Mouse (Mus musculus) layer of hippocampus, adult 9-11 months (tissue): ENCODE results near the gene Htr6.

Source experiments
- DNase-seq: peaks from one replicate; pipeline ENCODE4 v3.0.0; 2022

Htr6 gene

GRCm38 (mm10) chr4:139075041-139075711 lies at the start of gene Htr6:
Gene Htr6, minus strand, starts transcription at chr4:139075570.
- no peak for DNase-seq

- no peak for DNase-seq
These were observed 49.6 kb upstream of the Htr6 start for GRCm38 (mm10) chr4:139124940-139125339.

- no peak for DNase-seq
These were observed 47.2 kb upstream of the Htr6 start for GRCm38 (mm10) chr4:139122557-139122956.

- DNase-seq: no peak
These were observed 45.6 kb upstream of the Htr6 start for GRCm38 (mm10) chr4:139120998-139121397.

- DNase-seq: no peak
These were observed 45.0 kb upstream of the Htr6 start for GRCm38 (mm10) chr4:139120281-139120814.

- DNase-seq: no peak
These were observed 41.1 kb upstream of the Htr6 start for GRCm38 (mm10) chr4:139116356-139117063.

- no peak for DNase-seq
These were observed 40.4 kb upstream of the Htr6 start for GRCm38 (mm10) chr4:139115721-139116120.

GRCm38 (mm10) chr4:139112482-139112881 lies 37.1 kb upstream of the Htr6 start:
- DNase-seq: no peak

GRCm38 (mm10) chr4:139111421-139111820 lies 36.1 kb upstream of the Htr6 start:
- no peak for DNase-seq

- DNase-seq: no peak
These were observed 35.5 kb upstream of the Htr6 start for GRCm38 (mm10) chr4:139110858-139111257.

- DNase-seq: no peak
These were observed 30.1 kb upstream of the Htr6 start for GRCm38 (mm10) chr4:139105453-139105852.

- no peak for DNase-seq
These were observed 26.2 kb upstream of the Htr6 start for GRCm38 (mm10) chr4:139101546-139101945.

GRCm38 (mm10) chr4:139100326-139100725 lies 25.0 kb upstream of the Htr6 start:
- no peak for DNase-seq

- no peak for DNase-seq
These were observed 20.8 kb upstream of the Htr6 start for GRCm38 (mm10) chr4:139096201-139096600.

GRCm38 (mm10) chr4:139095406-139095805 lies 20.0 kb upstream of the Htr6 start:
- DNase-seq: no peak

GRCm38 (mm10) chr4:139093196-139093530 lies 17.8 kb upstream of the Htr6 start:
- DNase-seq: no peak

GRCm38 (mm10) chr4:139092356-139093195 lies 17.2 kb upstream of the Htr6 start, which contains the start of gene Nbl1:
Gene Nbl1, minus strand, starts transcription at chr4:139092993.
- DNase-seq: no peak

- no peak for DNase-seq
These were observed 16.3 kb upstream of the Htr6 start for GRCm38 (mm10) chr4:139091478-139092355.

- DNase-seq: no peak
These were observed 15.7 kb upstream of the Htr6 start for GRCm38 (mm10) chr4:139091066-139091465.

- no peak for DNase-seq
These were observed 15.1 kb upstream of the Htr6 start for GRCm38 (mm10) chr4:139090303-139090940.

GRCm38 (mm10) chr4:139088982-139089671 lies 13.8 kb upstream of the Htr6 start:
- DNase-seq: no peak
